Mouse (Mus musculus): ENCODE measurements around the gene Nfam1. TPM values are rescaled to one million over a fixed set of nuclear protein-coding genes. Genes with fewer than 3 reads are reported as not detected.

Nfam1 gene
- polyA plus RNA-seq, 1 experiment from 2014 or later: 3.4 TPM

DNA sequence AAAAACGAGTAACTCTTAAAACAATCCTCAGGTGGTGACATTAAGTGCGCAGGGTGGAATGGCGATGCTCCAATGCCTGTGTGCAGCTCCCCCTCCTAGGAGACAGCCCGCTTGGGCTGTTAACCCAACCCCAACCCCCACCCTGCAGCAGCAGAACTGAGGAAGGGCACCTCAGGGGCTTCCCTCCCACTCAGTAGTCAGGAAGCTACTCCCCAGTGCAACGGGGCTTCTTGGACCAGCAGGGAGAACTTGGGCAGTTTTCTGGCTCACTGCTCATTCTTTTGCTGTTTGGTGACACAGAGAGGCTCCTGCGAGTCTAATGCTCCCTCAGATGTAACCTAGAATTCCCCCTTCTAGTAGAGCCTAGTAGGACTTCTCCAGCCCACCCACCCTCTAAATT, 65.2 kb downstream of the Nfam1 start:
- WGBS: 9% methylated on average over 6 of the region's 6 CpGs
- Histone ChIP-seq H3K4me2 (replicated peaks) (peak overlapping the region; percentile 65), H3K36me3 (no peaks in the 10 kb centered on the region), H3K27ac (peak overlapping the region; percentile 72), H3K27me3 (peaks cover 14% of the 10 kb centered on the region), H3K4me3 (peak overlapping the region; percentile 29), H3K9ac (0 out of 2 replicates have a peak overlapping the region, but pooled peaks have one; percentile 50), H3K9me3 (no peaks in the 10 kb centered on the region), H3K4me1 (peaks cover 47% of the 10 kb centered on the region)
- ATAC-seq (ENCODE audit: low FRiP score, low read depth): no peak

DNA sequence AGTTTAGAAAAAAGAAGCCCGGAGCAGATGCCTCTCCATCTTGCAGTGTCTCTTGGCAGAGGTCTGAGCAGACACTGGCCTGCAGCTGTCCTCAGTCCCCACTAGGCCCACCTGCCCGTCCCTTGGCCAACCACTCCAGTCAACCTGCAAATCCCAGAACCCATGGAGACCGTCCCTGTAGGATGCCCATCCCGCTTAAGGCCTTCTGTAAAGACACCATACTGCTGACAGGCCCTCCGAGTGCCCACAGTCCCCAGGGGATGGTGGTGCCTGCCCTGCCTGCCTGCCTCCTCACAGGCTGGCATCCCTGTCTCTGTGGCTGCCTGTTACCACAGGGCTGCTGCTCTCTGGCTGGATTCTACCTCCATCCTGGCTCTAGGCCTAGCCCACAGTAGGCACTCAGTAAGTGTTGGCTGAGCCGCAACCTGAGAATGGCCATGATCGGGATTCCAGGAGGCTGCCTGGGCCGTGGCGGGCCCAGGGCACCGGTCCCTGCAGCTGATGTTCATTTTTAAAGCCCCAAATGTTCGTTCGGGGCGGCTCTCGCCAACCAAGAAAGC, 68.8 kb downstream of the Nfam1 start:
- peak overlapping the region; percentile 31; the same call in 1 of the 2 replicates for H3K9ac ChIP-seq
- peaks cover 38% of the 10 kb centered on the region for H3K27me3 ChIP-seq
- no peaks in the 10 kb centered on the region for H3K9me3 ChIP-seq

DNA sequence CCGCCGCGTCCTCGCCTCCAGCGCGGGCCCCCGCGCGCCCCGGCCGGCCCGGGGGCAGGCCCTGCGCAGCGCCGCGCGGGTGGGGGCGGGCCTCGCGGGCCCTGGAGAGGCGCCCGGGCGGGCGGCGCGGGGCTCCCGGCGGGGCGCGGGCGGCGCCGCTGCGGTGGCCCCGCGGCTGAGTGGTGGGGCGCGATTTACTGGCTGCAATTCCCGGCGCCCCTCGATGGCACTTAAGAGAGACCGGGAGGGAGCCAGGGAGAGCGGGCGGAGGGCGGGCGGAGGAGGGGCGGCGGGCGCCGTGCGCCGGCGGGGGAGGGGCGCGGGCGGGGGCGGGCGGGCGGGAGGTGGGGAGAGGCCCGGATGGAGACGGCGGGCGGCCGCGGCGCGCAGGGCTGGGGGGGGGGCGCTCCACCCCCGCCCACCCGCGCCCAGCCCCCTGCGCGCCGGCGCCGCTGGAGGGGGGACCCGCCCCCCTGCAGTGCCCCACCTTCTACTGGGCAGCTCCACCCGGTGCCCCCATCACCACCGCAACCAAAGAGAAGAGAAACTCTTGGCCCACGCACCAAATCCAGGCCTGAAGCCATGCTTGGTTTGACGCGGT, 69.5 kb downstream of the Nfam1 start:
- Histone ChIP-seq H3K4me1 (peaks cover 75% of the 10 kb centered on the region), H3K27me3 (peaks cover 43% of the 10 kb centered on the region), H3K9me3 (no peaks in the 10 kb centered on the region), H3K9ac (peak overlapping the region; percentile 70), H3K4me2 (replicated peaks) (peak overlapping the region; percentile 83), H3K4me3 (peak overlapping the region; percentile 61), H3K36me3 (no peaks in the 10 kb centered on the region), H3K27ac (peak overlapping the region; percentile 67; the same call in 1 of the 2 replicates)
- WGBS: 1% methylated on average over 34 of the region's 82 CpGs
- peak; percentile 39; the same call in 1 of the 2 replicates for ATAC-seq (ENCODE audit: low FRiP score, low read depth)

More for the DNA sequence above, 68.8 kb downstream of the Nfam1 start:
- WGBS: 57% methylated on average over 14 of the region's 14 CpGs
- H3K4me2 ChIP-seq (replicated peaks): peak overlapping the region; percentile 83
- no peak for ATAC-seq (ENCODE audit: low FRiP score, low read depth)
- no peaks in the 10 kb centered on the region for H3K36me3 ChIP-seq
- peak overlapping the region; percentile 67 for H3K27ac ChIP-seq
- H3K4me1 ChIP-seq: peaks cover 75% of the 10 kb centered on the region
- peak overlapping the region; percentile 61 for H3K4me3 ChIP-seq

DNA sequence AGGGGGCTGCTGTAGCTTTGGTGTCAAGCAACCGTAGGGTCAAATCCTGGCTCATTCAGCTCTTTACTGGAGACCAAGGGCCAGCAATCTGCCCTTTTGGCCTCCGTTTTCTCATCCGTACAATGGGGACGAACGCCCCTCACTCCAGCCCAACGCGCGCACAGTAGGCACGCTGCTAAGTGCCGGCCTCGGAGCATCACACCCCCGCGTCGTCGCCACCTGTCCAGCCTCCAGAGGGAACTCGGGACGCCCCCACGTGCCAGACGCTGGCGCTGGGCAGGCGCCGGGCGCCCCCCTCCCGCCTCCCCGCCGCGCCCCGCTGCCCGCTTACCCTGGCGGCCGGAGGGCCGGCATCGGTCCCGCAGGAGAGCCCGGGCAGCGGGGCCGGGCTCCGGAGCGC, 70.0 kb downstream of the Nfam1 start:
- Histone ChIP-seq H3K27ac (peak overlapping the region; percentile 53; the same call in 1 of the 2 replicates), H3K9ac (peak overlapping the region; percentile 76), H3K4me3 (peak overlapping the region; percentile 61), H3K4me1 (peaks cover 75% of the 10 kb centered on the region), H3K9me3 (no peaks in the 10 kb centered on the region), H3K36me3 (no peaks in the 10 kb centered on the region), H3K4me2 (replicated peaks) (peak overlapping the region; percentile 83), H3K27me3 (peaks cover 45% of the 10 kb centered on the region)
- ATAC-seq (ENCODE audit: low FRiP score, low read depth): no peak
- WGBS: 5% methylated on average over 27 of the region's 39 CpGs

DNA sequence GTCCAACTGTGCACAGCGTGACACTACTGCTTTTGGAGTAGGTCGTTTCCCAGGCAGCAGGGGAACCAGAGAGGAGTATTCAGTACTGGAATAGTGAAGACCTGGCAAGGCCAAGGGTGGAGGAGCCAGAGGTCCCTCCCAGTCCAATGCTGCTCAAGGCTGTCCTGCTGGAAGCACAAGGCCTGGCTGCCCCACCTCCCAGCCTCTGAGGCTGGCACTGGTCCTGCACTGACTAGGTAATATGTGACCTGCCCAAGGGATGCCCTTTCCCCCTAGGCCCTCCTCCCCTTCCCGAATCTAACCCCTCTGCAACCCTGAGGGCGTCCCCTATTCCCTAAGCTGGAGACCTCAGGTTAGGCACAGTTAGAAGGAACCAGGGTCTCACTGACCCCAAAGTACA, 70.6 kb downstream of the Nfam1 start:
- Histone ChIP-seq H3K4me3 (peak overlapping the region; percentile 61), H3K36me3 (no peaks in the 10 kb centered on the region), H3K9ac (peak overlapping the region; percentile 76; the same call in 1 of the 2 replicates), H3K9me3 (no peaks in the 10 kb centered on the region), H3K4me1 (peaks cover 75% of the 10 kb centered on the region), H3K4me2 (replicated peaks) (peak overlapping the region; percentile 83), H3K27me3 (peaks cover 45% of the 10 kb centered on the region), H3K27ac (no peak overlapping the region; the same call in 1 of the 2 replicates)
- no peak for ATAC-seq (ENCODE audit: low FRiP score, low read depth)
- WGBS: 31% methylated on average over 4 of the region's 4 CpGs

DNA sequence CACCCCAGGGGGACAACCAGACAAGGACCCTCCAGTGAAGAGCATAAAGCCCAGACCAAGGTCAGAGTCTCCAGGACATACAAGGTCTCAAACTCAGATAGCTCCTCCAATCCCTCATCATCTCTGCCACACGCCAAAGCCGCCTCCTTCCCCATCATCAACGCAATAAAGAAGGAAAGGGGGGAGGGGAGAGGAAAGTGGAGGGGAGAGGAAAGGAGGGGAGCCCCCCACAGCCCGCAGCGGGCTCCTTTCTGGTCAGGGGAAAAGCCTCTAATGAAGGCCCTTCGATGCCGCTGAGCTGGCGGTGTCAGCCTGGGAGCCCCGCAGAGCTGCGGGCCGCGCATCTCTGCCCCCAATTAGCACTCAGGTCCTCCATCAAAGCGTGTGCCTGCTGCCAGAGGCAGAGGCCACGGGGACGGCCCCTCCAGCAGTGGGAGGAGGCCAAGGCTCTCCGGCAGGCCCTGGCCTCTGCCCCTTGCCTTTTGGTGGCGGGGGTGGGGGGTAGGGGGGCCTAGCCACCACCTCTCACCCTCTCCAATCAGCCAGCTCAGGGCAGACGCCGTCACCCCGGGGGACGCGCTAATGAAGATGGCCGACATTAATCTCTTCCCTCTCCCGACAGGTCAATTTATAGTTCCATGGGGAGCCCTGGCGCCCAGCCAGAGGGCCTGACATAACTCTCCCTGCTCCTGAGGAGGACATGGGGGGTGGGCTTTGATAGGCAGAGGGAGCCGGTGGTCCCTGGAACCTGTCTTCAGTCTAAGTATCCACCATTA, 72.1 kb downstream of the Nfam1 start:
- peak overlapping the region; percentile 48 for H3K9ac ChIP-seq
- H3K4me2 ChIP-seq (replicated peaks): peak overlapping the region; percentile 83
- WGBS: 1% methylated on average over 26 of the region's 26 CpGs
- no peaks in the 10 kb centered on the region for H3K36me3 ChIP-seq
- peaks cover 84% of the 10 kb centered on the region for H3K4me1 ChIP-seq
- H3K27ac ChIP-seq: no peak overlapping the region
- no peaks in the 10 kb centered on the region for H3K9me3 ChIP-seq
- H3K4me3 ChIP-seq: peak overlapping the region; percentile 61
- ATAC-seq (ENCODE audit: low FRiP score, low read depth): no peak
- H3K27me3 ChIP-seq: peaks cover 40% of the 10 kb centered on the region

DNA sequence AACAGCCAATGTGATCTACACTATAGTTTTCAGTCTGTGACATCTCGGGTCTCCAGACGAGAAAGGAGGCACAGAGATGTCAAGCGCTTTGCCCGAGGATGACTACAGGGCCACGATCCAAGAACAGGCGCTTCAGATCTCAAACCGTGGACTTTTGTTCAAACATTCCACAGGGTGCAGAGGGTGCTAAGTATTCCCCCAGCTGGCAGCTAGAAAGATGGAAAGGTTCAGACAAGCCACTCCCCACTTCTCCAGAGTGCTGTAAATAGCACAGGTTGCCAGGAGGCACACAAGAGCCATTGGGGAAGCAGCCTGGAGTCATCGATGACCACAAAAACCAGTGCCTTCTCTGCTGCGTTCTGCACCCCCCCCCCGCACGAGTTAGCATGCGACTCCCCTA, 74.0 kb downstream of the Nfam1 start:
- Histone ChIP-seq H3K9me3 (no peaks in the 10 kb centered on the region), H3K4me2 (replicated peaks) (peak overlapping the region; percentile 55; the same call in 1 of the 2 replicates), H3K4me3 (no peak overlapping the region), H3K9ac (0 out of 2 replicates have a peak overlapping the region, but pooled peaks have one; percentile 13), H3K27me3 (peaks cover 53% of the 10 kb centered on the region), H3K27ac (no peak overlapping the region), H3K36me3 (no peaks in the 10 kb centered on the region), H3K4me1 (peaks cover 92% of the 10 kb centered on the region)
- 49% methylated on average over 12 of the region's 12 CpGs for WGBS
- no peak for ATAC-seq (ENCODE audit: low FRiP score, low read depth)

DNA sequence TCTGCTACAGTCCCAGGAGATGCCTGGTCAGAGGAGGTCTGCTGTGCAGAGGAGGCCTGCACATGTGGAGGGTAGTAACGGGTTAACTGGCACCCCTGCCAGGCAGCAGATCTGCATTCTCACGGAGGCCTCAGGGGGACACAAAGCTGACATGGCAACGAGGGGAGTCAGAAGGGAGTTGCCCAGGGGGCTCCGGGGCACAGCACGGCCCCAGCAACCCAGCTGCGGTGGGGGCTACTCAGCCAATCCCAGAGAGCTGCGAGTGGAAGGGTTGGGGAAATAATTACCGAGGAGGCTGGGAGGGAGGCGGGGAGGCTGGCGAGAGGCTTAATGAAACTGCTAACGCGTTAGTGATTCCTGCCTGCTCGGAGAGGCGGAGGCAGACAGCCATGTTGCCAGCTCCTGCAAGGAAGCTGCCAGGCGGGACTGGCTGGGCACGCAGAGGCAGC, 74.8 kb downstream of the Nfam1 start:
- Histone ChIP-seq H3K27ac (no peak overlapping the region), H3K36me3 (peaks cover 4% of the 10 kb centered on the region; the same call in 1 of the 2 replicates), H3K9ac (peak overlapping the region; percentile 50), H3K4me2 (replicated peaks) (peak overlapping the region; percentile 55), H3K9me3 (no peaks in the 10 kb centered on the region), H3K4me1 (peaks cover 97% of the 10 kb centered on the region), H3K4me3 (peak overlapping the region; percentile 19), H3K27me3 (peaks cover 59% of the 10 kb centered on the region)
- no peak for ATAC-seq (ENCODE audit: low FRiP score, low read depth)
- WGBS: 9% methylated on average over 16 of the region's 16 CpGs

DNA sequence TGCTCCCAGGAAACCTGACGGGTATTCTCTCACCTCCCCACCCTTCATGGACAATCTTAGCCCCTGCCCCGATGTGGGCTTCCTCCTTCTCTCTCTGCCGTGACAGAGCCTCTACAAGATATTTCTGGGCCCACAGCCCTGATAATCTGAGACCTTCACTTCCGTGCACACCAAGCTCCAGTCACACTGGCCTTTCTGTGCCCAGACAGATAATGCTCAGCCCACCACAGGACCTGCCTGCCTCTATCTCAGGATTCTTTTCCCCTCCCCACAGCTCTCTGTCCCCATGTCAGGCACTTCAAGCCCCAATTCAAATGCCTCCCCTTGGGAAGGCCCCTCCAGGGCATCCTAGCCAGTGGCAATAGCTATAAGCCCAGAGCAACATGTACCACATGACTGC, 76.4 kb downstream of the Nfam1 start:
- Histone ChIP-seq H3K4me3 (no peak overlapping the region), H3K9me3 (no peaks in the 10 kb centered on the region), H3K36me3 (peaks cover 4% of the 10 kb centered on the region; the same call in 1 of the 2 replicates), H3K4me1 (peaks cover 97% of the 10 kb centered on the region), H3K4me2 (replicated peaks) (no peak overlapping the region), H3K9ac (no peak overlapping the region), H3K27ac (no peak overlapping the region), H3K27me3 (peaks cover 66% of the 10 kb centered on the region)
- 76% methylated on average over 4 of the region's 4 CpGs for WGBS
- no peak for ATAC-seq (ENCODE audit: low FRiP score, low read depth)

DNA sequence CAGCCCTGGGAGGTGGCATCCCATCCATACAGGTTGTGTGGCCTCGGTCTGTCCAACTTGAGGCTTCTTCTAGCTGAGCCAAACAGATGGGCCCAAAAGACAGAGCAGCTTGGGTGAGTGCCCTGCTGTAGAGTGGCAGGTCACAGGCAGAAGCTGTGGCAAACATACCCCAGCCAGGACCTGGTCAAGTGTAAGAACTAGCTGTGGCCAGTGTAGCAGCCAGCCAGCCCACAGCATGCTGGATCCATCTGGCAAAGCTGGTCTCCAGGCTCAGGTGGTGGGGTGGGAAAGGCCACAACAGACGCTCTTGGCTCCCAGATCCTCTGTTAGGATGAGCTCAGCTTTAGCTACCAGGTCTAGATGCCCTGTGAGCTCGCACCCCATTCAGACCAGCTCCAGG, 76.8 kb downstream of the Nfam1 start:
- Histone ChIP-seq H3K9me3 (no peaks in the 10 kb centered on the region), H3K9ac (no peak overlapping the region), H3K4me2 (replicated peaks) (no peak overlapping the region), H3K4me1 (peaks cover 97% of the 10 kb centered on the region), H3K27ac (no peak overlapping the region), H3K27me3 (peaks cover 66% of the 10 kb centered on the region), H3K4me3 (no peak overlapping the region), H3K36me3 (peaks cover 4% of the 10 kb centered on the region; the same call in 1 of the 2 replicates)
- ATAC-seq (ENCODE audit: low FRiP score, low read depth): no peak
- WGBS: 79% methylated on average over 3 of the region's 3 CpGs

DNA sequence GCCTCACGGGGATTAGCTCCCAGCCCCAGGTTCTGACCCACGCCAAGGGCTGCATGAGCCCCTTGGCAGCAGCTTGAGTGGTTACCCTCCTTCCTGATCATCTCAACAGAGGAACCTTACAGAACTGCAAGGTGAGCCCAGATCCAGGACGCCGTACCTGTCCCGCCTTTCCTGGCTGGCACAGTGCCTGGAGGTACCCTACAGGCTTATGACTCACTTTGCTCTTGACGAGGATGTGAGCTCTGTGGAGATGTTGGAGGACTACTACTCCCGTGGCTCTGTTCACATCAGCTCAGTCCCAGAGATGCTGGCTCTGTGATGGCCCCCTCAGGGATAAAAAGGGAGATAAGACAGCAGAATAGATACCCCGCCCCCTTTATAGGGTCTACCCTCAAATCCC, 77.8 kb downstream of the Nfam1 start:
- Histone ChIP-seq H3K27ac (no peak overlapping the region), H3K4me3 (no peak overlapping the region), H3K27me3 (peaks cover 66% of the 10 kb centered on the region), H3K9ac (no peak overlapping the region), H3K36me3 (peaks cover 4% of the 10 kb centered on the region; the same call in 1 of the 2 replicates), H3K4me1 (peaks cover 97% of the 10 kb centered on the region), H3K9me3 (no peaks in the 10 kb centered on the region), H3K4me2 (replicated peaks) (no peak overlapping the region)
- 86% methylated on average over 8 of the region's 8 CpGs for WGBS
- ATAC-seq (ENCODE audit: low FRiP score, low read depth): no peak

DNA sequence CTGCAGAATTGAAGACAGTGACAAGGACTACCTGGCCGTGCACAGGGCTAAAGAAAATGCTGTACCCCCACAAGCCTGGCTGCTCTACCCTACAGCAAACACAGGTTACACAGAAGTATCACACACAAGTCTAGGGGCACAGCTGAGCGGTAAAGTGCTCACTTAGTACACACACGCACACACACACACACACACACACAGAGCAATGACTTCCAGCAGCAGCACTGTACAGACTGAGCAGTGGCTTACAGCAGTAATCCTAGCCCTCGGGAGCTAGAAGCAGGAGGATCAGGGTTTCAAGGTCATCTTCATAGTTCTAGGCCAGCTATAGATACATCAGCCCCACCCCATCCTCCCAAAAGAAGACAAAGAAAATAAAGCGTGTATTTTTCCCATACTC, 79.1 kb downstream of the Nfam1 start:
- Histone ChIP-seq H3K4me1 (peaks cover 89% of the 10 kb centered on the region), H3K27ac (no peak overlapping the region), H3K27me3 (peaks cover 61% of the 10 kb centered on the region), H3K9me3 (no peaks in the 10 kb centered on the region), H3K4me3 (no peak overlapping the region), H3K4me2 (replicated peaks) (no peak overlapping the region), H3K36me3 (peaks cover 4% of the 10 kb centered on the region; the same call in 1 of the 2 replicates), H3K9ac (no peak overlapping the region)
- 61% methylated on average over 5 of the region's 5 CpGs for WGBS
- ATAC-seq (ENCODE audit: low FRiP score, low read depth): no peak

Data from limb, embryonic 13.5 days (tissue).